Mouse (Mus musculus): ENCODE results near the gene Eaf2.

GRCm38 (mm10) chr16:36808616-36809015 lies 66.2 kb downstream of the Eaf2 start:
- TF ChIP-seq GATA1 (IDR thresholded peaks at IDR 0.05; ENCODE audit: low read length), result no peak
- TF ChIP-seq TAL1 (IDR thresholded peaks at IDR 0.05; ENCODE audit: low read length), result no peak
